ENCODE assay signal across 9 mouse cellular contexts in genomic region chr8:77534358-77534992, GRCm38 (mm10). TPM values are rescaled to one million over a fixed set of nuclear protein-coding genes. Genes with fewer than 3 reads are reported as not detected.
A peak's percentile ranks its signal among the peaks of the same experiment; 100 is the strongest.
DNase-seq lines count a peak whose midpoint lies in the region; ATAC-seq lines count a peak whose summit lies in the region.
"Had no signal": no experiment of that assay in that cellular context is flagged by ENCODE, and none has a peak within 500 bp of the region (broad histone marks: within the 10 kb centered on the region; RNA-seq: fewer than 3 reads in every experiment).

No protein-coding gene starts in this region.

- no peak for DNase-seq in forebrain, embryonic 14.5 days (ENCODE audit: low spot score)
- no peak for DNase-seq in forebrain, embryonic 10.5 days (ENCODE audit: extremely low spot score, low spot score)
- no peak for DNase-seq in neural tube, embryonic 10.5 days (ENCODE audit: extremely low spot score, low spot score)
- DNase-seq in liver, embryonic 13.5 days, result peak; percentile 13
- peak; percentile 32 for DNase-seq in thymus, postnatal 4 days
- DNase-seq in cerebellum, adult 18-20 months, result no peak
- no peak for DNase-seq in ovary, postnatal 10 days (ENCODE audit: low spot score)

- H3K36me3 ChIP-seq in forebrain, embryonic 14.5 days (ENCODE audit: control insufficient read depth, insufficient read depth, low read length), result no peaks in the 10 kb centered on the region
- no peaks in the 10 kb centered on the region for H3K36me3 ChIP-seq in forebrain, embryonic 10.5 days (replicated peaks)
- H3K36me3 ChIP-seq in neural tube, embryonic 14.5 days (ENCODE audit: control insufficient read depth, insufficient read depth, low read length), result no peaks in the 10 kb centered on the region
- no peaks in the 10 kb centered on the region for H3K36me3 ChIP-seq in liver, embryonic 13.5 days
- H3K36me3 ChIP-seq: embryonic facial prominence, embryonic 13.5 days had no signal

- 0 out of 2 replicates have a peak, but pooled peaks have one; percentile 18 for ATAC-seq in forebrain, embryonic 14.5 days
- peak; percentile 51; the same call in 1 of the 2 replicates for ATAC-seq in neural tube, embryonic 14.5 days (ENCODE audit: low read depth)
- ATAC-seq in liver, embryonic 13.5 days (ENCODE audit: low read depth), result peak; percentile 73

- no peaks in the 10 kb centered on the region for H3K9me3 ChIP-seq in forebrain, embryonic 14.5 days (replicated peaks; ENCODE audit: control insufficient read depth, low read length)
- H3K9me3 ChIP-seq in forebrain, embryonic 10.5 days, result no peaks in the 10 kb centered on the region
- no peaks in the 10 kb centered on the region for H3K9me3 ChIP-seq in neural tube, embryonic 14.5 days (ENCODE audit: control insufficient read depth, low read length)
- no peaks in the 10 kb centered on the region for H3K9me3 ChIP-seq in liver, embryonic 13.5 days (replicated peaks)
- H3K9me3 ChIP-seq: embryonic facial prominence, embryonic 13.5 days had no signal

- H3K4me3 ChIP-seq in forebrain, embryonic 14.5 days (ENCODE audit: low read depth, low read length), result no peak overlapping the region
- H3K4me3 ChIP-seq in forebrain, embryonic 10.5 days, result no peak overlapping the region
- H3K4me3 ChIP-seq in neural tube, embryonic 14.5 days (ENCODE audit: low read depth, low read length), result no peak overlapping the region
- H3K4me3 ChIP-seq in liver, embryonic 13.5 days (replicated peaks), result peak overlapping the region; percentile 20
- H3K4me3 ChIP-seq: embryonic facial prominence, embryonic 13.5 days had no signal

- H3K27me3 ChIP-seq in forebrain, embryonic 14.5 days (replicated peaks; ENCODE audit: control insufficient read depth, insufficient read depth, low read length), result no peaks in the 10 kb centered on the region
- no peaks in the 10 kb centered on the region for H3K27me3 ChIP-seq in forebrain, embryonic 10.5 days (ENCODE audit: poor library complexity, severe bottlenecking)
- no peaks in the 10 kb centered on the region for H3K27me3 ChIP-seq in neural tube, embryonic 14.5 days (ENCODE audit: control insufficient read depth, insufficient read depth, low read length)
- no peaks in the 10 kb centered on the region for H3K27me3 ChIP-seq in liver, embryonic 13.5 days
- H3K27me3 ChIP-seq: embryonic facial prominence, embryonic 13.5 days had no signal

- no peak overlapping the region for H3K9ac ChIP-seq in forebrain, embryonic 14.5 days (ENCODE audit: low read length)
- H3K9ac ChIP-seq in neural tube, embryonic 14.5 days (replicated peaks; ENCODE audit: low read depth, low read length), result no peak overlapping the region
- H3K9ac ChIP-seq in liver, embryonic 13.5 days, result no peak overlapping the region
- H3K9ac ChIP-seq: embryonic facial prominence, embryonic 13.5 days had no signal

- 71% methylated on average over 8 of the region's 8 CpGs for WGBS in forebrain, embryonic 14.5 days
- 74% methylated on average over 8 of the region's 8 CpGs for WGBS in forebrain, embryonic 10.5 days
- WGBS in neural tube, embryonic 14.5 days, result 75% methylated on average over 8 of the region's 8 CpGs
- 23% methylated on average over 8 of the region's 8 CpGs for WGBS in liver, embryonic 13.5 days (ENCODE audit: insufficient replicate concordance)

- H3K4me2 ChIP-seq in forebrain, embryonic 14.5 days (ENCODE audit: low read length), result no peak overlapping the region
- no peak overlapping the region for H3K4me2 ChIP-seq in neural tube, embryonic 14.5 days (ENCODE audit: low read depth, low read length)
- peak overlapping the region; percentile 53 for H3K4me2 ChIP-seq in liver, embryonic 13.5 days
- H3K4me2 ChIP-seq: embryonic facial prominence, embryonic 13.5 days had no signal

- H3K4me1 ChIP-seq in forebrain, embryonic 14.5 days (ENCODE audit: control insufficient read depth, insufficient read depth, low read length), result no peaks in the 10 kb centered on the region
- H3K4me1 ChIP-seq in forebrain, embryonic 10.5 days, result no peaks in the 10 kb centered on the region
- no peaks in the 10 kb centered on the region for H3K4me1 ChIP-seq in neural tube, embryonic 14.5 days (ENCODE audit: control insufficient read depth, insufficient read depth, low read length)
- H3K4me1 ChIP-seq in liver, embryonic 13.5 days (replicated peaks), result peaks cover 25% of the 10 kb centered on the region
- H3K4me1 ChIP-seq: embryonic facial prominence, embryonic 13.5 days had no signal

- H3K27ac ChIP-seq in forebrain, embryonic 14.5 days (ENCODE audit: low read depth, low read length), result no peak overlapping the region
- no peak overlapping the region for H3K27ac ChIP-seq in forebrain, embryonic 10.5 days
- no peak overlapping the region for H3K27ac ChIP-seq in neural tube, embryonic 14.5 days (ENCODE audit: low read depth, low read length)
- peak overlapping the region; percentile 44; the same call in 1 of the 2 replicates for H3K27ac ChIP-seq in liver, embryonic 13.5 days
- H3K27ac ChIP-seq: embryonic facial prominence, embryonic 13.5 days had no signal

RNA-seq across cellular contexts. Expression of gene Prmt9, which starts 14.7 kb away (rescaled TPM):
- polyA plus RNA-seq in forebrain, embryonic 14.5 days (2014; fragmentation: Nextera tagmentation; extraction: Ambion mirVana), result 22.7 and 24.1 TPM in 2 replicates
- 22.6 and 23.0 TPM in 2 replicates for polyA plus RNA-seq in forebrain, embryonic 10.5 days (2016; fragmentation: Nextera tagmentation; extraction: Ambion mirVana)
- polyA plus RNA-seq in neural tube, embryonic 14.5 days (2014; fragmentation: Nextera tagmentation; extraction: Ambion mirVana), result 32.6 and 32.9 TPM in 2 replicates
- 9.9 and 11.0 TPM in 2 replicates for polyA plus RNA-seq in liver, embryonic 13.5 days (2015; fragmentation: Nextera tagmentation; extraction: Ambion mirVana)

RNA-seq across cellular contexts. Expression of gene Arhgap10, which starts 16.7 kb away (rescaled TPM):
- 3.6 and 4.2 TPM in 2 replicates for polyA plus RNA-seq in forebrain, embryonic 14.5 days (2014; fragmentation: Nextera tagmentation; extraction: Ambion mirVana)
- polyA plus RNA-seq in forebrain, embryonic 10.5 days (2016; fragmentation: Nextera tagmentation; extraction: Ambion mirVana), result 20.9 and 21.0 TPM in 2 replicates
- 3.8 and 6.0 TPM in 2 replicates for polyA plus RNA-seq in neural tube, embryonic 14.5 days (2014; fragmentation: Nextera tagmentation; extraction: Ambion mirVana)
- 7.9 and 9.7 TPM in 2 replicates for polyA plus RNA-seq in liver, embryonic 13.5 days (2015; fragmentation: Nextera tagmentation; extraction: Ambion mirVana)

Comparison
In these comparisons a context has a peak if more than half of its experiments do, and no peak if none do; other contexts are left out.
1. ATAC-seq: peak in every context shown above with its lines; median percentile 73 in liver, embryonic 13.5 days; 51 in neural tube, embryonic 14.5 days; 18 in forebrain, embryonic 14.5 days.
2. DNase-seq: peak in liver, embryonic 13.5 days (single experiment) and thymus, postnatal 4 days (single experiment); none in forebrain, embryonic 14.5 days (single experiment), forebrain, embryonic 10.5 days (single experiment), neural tube, embryonic 10.5 days (single experiment), cerebellum, adult 18-20 months (0 of 2) and ovary, postnatal 10 days (single experiment).